Mouse (Mus musculus): ENCODE measurements around the gene Gm20431. TPM values are rescaled to one million over a fixed set of nuclear protein-coding genes. Genes with fewer than 3 reads are reported as not detected.

Gene Gm20431
- polyA plus RNA-seq, 1 experiment from 2014 or later, result 10.7 TPM

GRCm38 (mm10) chr2:167697902-167698301, 36.6 kb upstream of the Gm20431 start:
- 68% methylated on average over 5 of the region's 5 CpGs for whole genome bisulfite sequencing

GRCm38 (mm10) chr2:167696143-167696542, 34.8 kb upstream of the Gm20431 start:
- 86% methylated on average over 7 of the region's 7 CpGs for whole genome bisulfite sequencing
- Histone ChIP-seq H3K9me3 (ENCODE audit: control insufficient read depth, low read length) (peaks cover 2% of the 10 kb centered on the region; the same call in 1 of the 2 replicates), H3K4me2 (ENCODE audit: low read depth, low read length) (no peak overlapping the region), H3K27me3 (ENCODE audit: control insufficient read depth, insufficient read depth, low read length) (peaks cover 7% of the 10 kb centered on the region; the same call in 1 of the 2 replicates), H3K36me3 (ENCODE audit: control insufficient read depth, insufficient read depth, low read length) (no peaks in the 10 kb centered on the region), H3K4me1 (ENCODE audit: control insufficient read depth, insufficient read depth, low read length) (no peaks in the 10 kb centered on the region), H3K27ac (ENCODE audit: low read depth, low read length) (no peak overlapping the region), H3K4me3 (ENCODE audit: low read depth, low read length) (no peak overlapping the region), H3K9ac (replicated peaks; ENCODE audit: low read depth, low read length) (no peak overlapping the region)
- no peak for ATAC-seq (ENCODE audit: low read depth)

More at GRCm38 (mm10) chr2:167697902-167698301, 36.6 kb upstream of the Gm20431 start:
- Histone ChIP-seq H3K4me1 (ENCODE audit: control insufficient read depth, insufficient read depth, low read length) (no peaks in the 10 kb centered on the region), H3K27me3 (ENCODE audit: control insufficient read depth, insufficient read depth, low read length) (no peaks in the 10 kb centered on the region), H3K9me3 (ENCODE audit: control insufficient read depth, low read length) (peaks cover 2% of the 10 kb centered on the region; the same call in 1 of the 2 replicates), H3K36me3 (ENCODE audit: control insufficient read depth, insufficient read depth, low read length) (no peaks in the 10 kb centered on the region), H3K4me2 (ENCODE audit: low read depth, low read length) (no peak overlapping the region), H3K9ac (replicated peaks; ENCODE audit: low read depth, low read length) (no peak overlapping the region), H3K4me3 (ENCODE audit: low read depth, low read length) (no peak overlapping the region), H3K27ac (ENCODE audit: low read depth, low read length) (no peak overlapping the region)
- no peak for ATAC-seq (ENCODE audit: low read depth)

GRCm38 (mm10) chr2:167695491-167695890, 34.2 kb upstream of the Gm20431 start:
- no peak overlapping the region for H3K4me2 ChIP-seq (ENCODE audit: low read depth, low read length)
- no peaks in the 10 kb centered on the region for H3K4me1 ChIP-seq (ENCODE audit: control insufficient read depth, insufficient read depth, low read length)
- peaks cover 2% of the 10 kb centered on the region; the same call in 1 of the 2 replicates for H3K9me3 ChIP-seq (ENCODE audit: control insufficient read depth, low read length)
- no peak overlapping the region for H3K27ac ChIP-seq (ENCODE audit: low read depth, low read length)
- no peak overlapping the region for H3K9ac ChIP-seq (replicated peaks; ENCODE audit: low read depth, low read length)
- no peak for ATAC-seq (ENCODE audit: low read depth)
- H3K4me3 ChIP-seq (ENCODE audit: low read depth, low read length), result no peak overlapping the region
- H3K27me3 ChIP-seq (ENCODE audit: control insufficient read depth, insufficient read depth, low read length), result peaks cover 13% of the 10 kb centered on the region
- 75% methylated on average over 14 of the region's 14 CpGs for WGBS
- H3K36me3 ChIP-seq (ENCODE audit: control insufficient read depth, insufficient read depth, low read length), result no peaks in the 10 kb centered on the region

- H3K9ac ChIP-seq (replicated peaks; ENCODE audit: low read depth, low read length), result no peak overlapping the region
- no peak overlapping the region for H3K4me2 ChIP-seq (ENCODE audit: low read depth, low read length)
- H3K27me3 ChIP-seq (ENCODE audit: control insufficient read depth, insufficient read depth, low read length), result peaks cover 15% of the 10 kb centered on the region
- peaks cover 2% of the 10 kb centered on the region; the same call in 1 of the 2 replicates for H3K9me3 ChIP-seq (ENCODE audit: control insufficient read depth, low read length)
- H3K36me3 ChIP-seq (ENCODE audit: control insufficient read depth, insufficient read depth, low read length), result no peaks in the 10 kb centered on the region
- H3K4me1 ChIP-seq (ENCODE audit: control insufficient read depth, insufficient read depth, low read length), result no peaks in the 10 kb centered on the region
- H3K4me3 ChIP-seq (ENCODE audit: low read depth, low read length), result no peak overlapping the region
- no peak for ATAC-seq (ENCODE audit: low read depth)
- 96% methylated on average over 7 of the region's 7 CpGs for WGBS
- no peak overlapping the region for H3K27ac ChIP-seq (ENCODE audit: low read depth, low read length)
These were observed 33.7 kb upstream of the Gm20431 start for GRCm38 (mm10) chr2:167694963-167695362.

GRCm38 (mm10) chr2:167694244-167694643, 32.9 kb upstream of the Gm20431 start:
- H3K4me3 ChIP-seq (ENCODE audit: low read depth, low read length), result no peak overlapping the region
- H3K36me3 ChIP-seq (ENCODE audit: control insufficient read depth, insufficient read depth, low read length), result no peaks in the 10 kb centered on the region
- WGBS, result 50% methylated on average over 1 of the region's 1 CpGs
- no peak overlapping the region for H3K27ac ChIP-seq (ENCODE audit: low read depth, low read length)
- peaks cover 22% of the 10 kb centered on the region for H3K27me3 ChIP-seq (ENCODE audit: control insufficient read depth, insufficient read depth, low read length)
- H3K9ac ChIP-seq (replicated peaks; ENCODE audit: low read depth, low read length), result no peak overlapping the region
- no peak overlapping the region for H3K4me2 ChIP-seq (ENCODE audit: low read depth, low read length)
- peaks cover 2% of the 10 kb centered on the region; the same call in 1 of the 2 replicates for H3K9me3 ChIP-seq (ENCODE audit: control insufficient read depth, low read length)
- no peak for ATAC-seq (ENCODE audit: low read depth)
- H3K4me1 ChIP-seq (ENCODE audit: control insufficient read depth, insufficient read depth, low read length), result peaks cover 6% of the 10 kb centered on the region; the same call in 1 of the 2 replicates

GRCm38 (mm10) chr2:167693540-167693939, 32.2 kb upstream of the Gm20431 start:
- H3K36me3 ChIP-seq (ENCODE audit: control insufficient read depth, insufficient read depth, low read length), result no peaks in the 10 kb centered on the region
- no peak overlapping the region for H3K27ac ChIP-seq (ENCODE audit: low read depth, low read length)
- no peak overlapping the region for H3K4me2 ChIP-seq (ENCODE audit: low read depth, low read length)
- no peak overlapping the region for H3K4me3 ChIP-seq (ENCODE audit: low read depth, low read length)
- H3K9ac ChIP-seq (replicated peaks; ENCODE audit: low read depth, low read length), result no peak overlapping the region
- no peak for ATAC-seq (ENCODE audit: low read depth)
- H3K4me1 ChIP-seq (ENCODE audit: control insufficient read depth, insufficient read depth, low read length), result peaks cover 8% of the 10 kb centered on the region; the same call in 1 of the 2 replicates
- whole genome bisulfite sequencing, result 97% methylated on average over 2 of the region's 2 CpGs
- H3K9me3 ChIP-seq (ENCODE audit: control insufficient read depth, low read length), result peaks cover 2% of the 10 kb centered on the region; the same call in 1 of the 2 replicates
- peaks cover 28% of the 10 kb centered on the region for H3K27me3 ChIP-seq (ENCODE audit: control insufficient read depth, insufficient read depth, low read length)

- peaks cover 32% of the 10 kb centered on the region for H3K27me3 ChIP-seq (ENCODE audit: control insufficient read depth, insufficient read depth, low read length)
- 70% methylated on average over 3 of the region's 3 CpGs for WGBS
- ATAC-seq (ENCODE audit: low read depth), result no peak
- peaks cover 2% of the 10 kb centered on the region; the same call in 1 of the 2 replicates for H3K9me3 ChIP-seq (ENCODE audit: control insufficient read depth, low read length)
- H3K4me2 ChIP-seq (ENCODE audit: low read depth, low read length), result no peak overlapping the region
- no peaks in the 10 kb centered on the region for H3K36me3 ChIP-seq (ENCODE audit: control insufficient read depth, insufficient read depth, low read length)
- H3K27ac ChIP-seq (ENCODE audit: low read depth, low read length), result no peak overlapping the region
- peaks cover 8% of the 10 kb centered on the region; the same call in 1 of the 2 replicates for H3K4me1 ChIP-seq (ENCODE audit: control insufficient read depth, insufficient read depth, low read length)
- H3K9ac ChIP-seq (replicated peaks; ENCODE audit: low read depth, low read length), result no peak overlapping the region
- H3K4me3 ChIP-seq (ENCODE audit: low read depth, low read length), result no peak overlapping the region
These were observed 31.5 kb upstream of the Gm20431 start for GRCm38 (mm10) chr2:167692831-167693230.

- Histone ChIP-seq H3K9ac (replicated peaks; ENCODE audit: low read depth, low read length) (no peak overlapping the region), H3K27me3 (ENCODE audit: control insufficient read depth, insufficient read depth, low read length) (peaks cover 35% of the 10 kb centered on the region)
- 85% methylated on average over 14 of the region's 14 CpGs for WGBS
These were observed 30.8 kb upstream of the Gm20431 start for GRCm38 (mm10) chr2:167691871-167692661.

GRCm38 (mm10) chr2:167691410-167691809, 30.1 kb upstream of the Gm20431 start:
- Histone ChIP-seq H3K4me2 (ENCODE audit: low read depth, low read length) (no peak overlapping the region), H3K4me1 (ENCODE audit: control insufficient read depth, insufficient read depth, low read length) (peaks cover 8% of the 10 kb centered on the region; the same call in 1 of the 2 replicates), H3K4me3 (ENCODE audit: low read depth, low read length) (no peak overlapping the region), H3K36me3 (ENCODE audit: control insufficient read depth, insufficient read depth, low read length) (no peaks in the 10 kb centered on the region), H3K9ac (replicated peaks; ENCODE audit: low read depth, low read length) (no peak overlapping the region), H3K9me3 (ENCODE audit: control insufficient read depth, low read length) (peaks cover 2% of the 10 kb centered on the region; the same call in 1 of the 2 replicates), H3K27me3 (ENCODE audit: control insufficient read depth, insufficient read depth, low read length) (peaks cover 35% of the 10 kb centered on the region), H3K27ac (ENCODE audit: low read depth, low read length) (no peak overlapping the region)
- 90% methylated on average over 6 of the region's 6 CpGs for WGBS
- no peak for ATAC-seq (ENCODE audit: low read depth)

More at GRCm38 (mm10) chr2:167691871-167692661, 30.8 kb upstream of the Gm20431 start:
- H3K9me3 ChIP-seq (ENCODE audit: control insufficient read depth, low read length), result peaks cover 2% of the 10 kb centered on the region; the same call in 1 of the 2 replicates
- peaks cover 8% of the 10 kb centered on the region; the same call in 1 of the 2 replicates for H3K4me1 ChIP-seq (ENCODE audit: control insufficient read depth, insufficient read depth, low read length)
- no peak overlapping the region for H3K4me3 ChIP-seq (ENCODE audit: low read depth, low read length)
- H3K4me2 ChIP-seq (ENCODE audit: low read depth, low read length), result no peak overlapping the region
- ATAC-seq (ENCODE audit: low read depth), result no peak
- no peaks in the 10 kb centered on the region for H3K36me3 ChIP-seq (ENCODE audit: control insufficient read depth, insufficient read depth, low read length)
- no peak overlapping the region for H3K27ac ChIP-seq (ENCODE audit: low read depth, low read length)

Measured in neural tube, embryonic 14.5 days (tissue).